Mouse (Mus musculus): ENCODE measurements at regions not wholly inside any gene's neighbourhood (a gene's known extent, or its start where the extent isn't known, plus 50 kb on each side); places are given as distances from the start of the nearest gene placed in this dataset.

DNA sequence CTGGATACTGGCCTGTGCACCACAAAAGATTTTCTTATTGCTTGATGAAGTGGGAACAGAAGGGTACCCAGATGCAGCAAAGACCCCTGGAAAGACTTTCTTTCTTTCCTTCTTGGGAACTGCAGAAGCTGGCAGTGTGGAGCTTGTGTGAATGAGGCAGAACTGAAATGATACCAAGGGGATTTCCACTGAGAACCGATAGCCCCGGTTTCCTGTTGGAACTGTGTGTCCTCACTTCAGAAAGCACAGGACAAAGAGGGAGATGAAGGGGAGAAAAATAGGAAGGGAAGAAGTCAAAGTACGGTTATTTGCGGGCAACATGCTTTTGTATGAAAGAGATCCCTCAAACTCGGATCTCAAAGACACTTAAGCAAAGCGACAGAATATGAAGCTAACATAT, 283.7 kb downstream of the Pten start:
- H3K4me3 ChIP-seq (replicated peaks): no peak overlapping the region
- no peak for ATAC-seq (ENCODE audit: low FRiP score)
- 85% methylated on average over 6 of the region's 6 CpGs for WGBS

DNA sequence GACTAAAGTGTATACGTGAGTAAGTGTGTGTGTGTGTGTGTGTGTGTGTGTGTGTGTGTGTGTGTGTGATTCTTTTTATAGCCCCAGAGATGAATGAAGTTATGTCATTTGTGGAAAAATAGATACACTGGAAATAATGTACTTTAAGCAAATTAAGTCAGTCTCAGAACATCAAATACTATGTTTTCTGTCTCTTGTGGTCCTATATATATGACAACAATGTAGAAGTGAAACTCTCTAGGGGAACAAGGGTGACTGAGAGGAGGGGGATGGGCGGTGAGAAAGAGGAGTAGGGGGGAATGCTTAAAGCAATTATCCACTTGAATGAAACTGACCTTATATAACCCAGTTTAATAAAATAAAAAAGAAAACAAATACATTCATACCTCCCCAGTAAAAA, 285.5 kb downstream of the Pten start:
- WGBS: 75% methylated on average over 2 of the region's 2 CpGs
- no peaks in the 10 kb centered on the region for H3K36me3 ChIP-seq (replicated peaks)

More for the DNA sequence above, 283.7 kb downstream of the Pten start:
- H3K4me1 ChIP-seq: no peaks in the 10 kb centered on the region; the same call in 1 of the 2 replicates
- no peak overlapping the region for H3K9ac ChIP-seq
- no peaks in the 10 kb centered on the region for H3K27me3 ChIP-seq
- no peaks in the 10 kb centered on the region for H3K36me3 ChIP-seq (replicated peaks)
- H3K4me2 ChIP-seq: no peak overlapping the region
- H3K27ac ChIP-seq: no peak overlapping the region
- no peaks in the 10 kb centered on the region for H3K9me3 ChIP-seq

DNA sequence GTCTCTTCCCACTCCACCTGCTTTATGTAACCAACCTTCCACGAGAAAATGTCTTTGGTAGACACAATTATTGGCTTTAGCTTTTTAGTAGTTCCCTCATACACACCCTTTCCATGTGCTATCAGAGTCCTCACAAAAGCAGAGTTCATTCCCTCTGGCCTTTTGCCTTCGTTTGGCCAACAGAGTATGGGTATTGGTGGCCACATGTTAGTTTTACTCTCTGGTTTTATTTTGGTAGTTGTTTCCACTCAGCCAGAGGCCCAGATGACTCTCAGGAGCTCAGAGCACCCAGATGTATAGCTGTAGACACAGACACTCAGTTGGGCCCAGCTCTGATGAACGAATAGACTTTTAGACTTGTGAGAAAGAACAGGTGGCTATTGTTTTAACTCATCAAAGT, 286.4 kb downstream of the Pten start:
- H3K27me3 ChIP-seq: no peaks in the 10 kb centered on the region
- 81% methylated on average over 3 of the region's 3 CpGs for WGBS
- H3K4me2 ChIP-seq: no peak overlapping the region
- no peaks in the 10 kb centered on the region for H3K9me3 ChIP-seq
- no peak overlapping the region for H3K9ac ChIP-seq
- H3K36me3 ChIP-seq (replicated peaks): no peaks in the 10 kb centered on the region
- H3K27ac ChIP-seq: no peak overlapping the region
- no peak for ATAC-seq (ENCODE audit: low FRiP score)
- H3K4me3 ChIP-seq (replicated peaks): no peak overlapping the region
- H3K4me1 ChIP-seq: peaks cover 2% of the 10 kb centered on the region

More for the DNA sequence above, 285.5 kb downstream of the Pten start:
- no peak overlapping the region for H3K4me2 ChIP-seq
- no peaks in the 10 kb centered on the region for H3K4me1 ChIP-seq
- H3K4me3 ChIP-seq (replicated peaks): no peak overlapping the region
- no peak overlapping the region for H3K9ac ChIP-seq
- no peak overlapping the region for H3K27ac ChIP-seq
- no peaks in the 10 kb centered on the region for H3K27me3 ChIP-seq
- no peak for ATAC-seq (ENCODE audit: low FRiP score)
- no peaks in the 10 kb centered on the region for H3K9me3 ChIP-seq

DNA sequence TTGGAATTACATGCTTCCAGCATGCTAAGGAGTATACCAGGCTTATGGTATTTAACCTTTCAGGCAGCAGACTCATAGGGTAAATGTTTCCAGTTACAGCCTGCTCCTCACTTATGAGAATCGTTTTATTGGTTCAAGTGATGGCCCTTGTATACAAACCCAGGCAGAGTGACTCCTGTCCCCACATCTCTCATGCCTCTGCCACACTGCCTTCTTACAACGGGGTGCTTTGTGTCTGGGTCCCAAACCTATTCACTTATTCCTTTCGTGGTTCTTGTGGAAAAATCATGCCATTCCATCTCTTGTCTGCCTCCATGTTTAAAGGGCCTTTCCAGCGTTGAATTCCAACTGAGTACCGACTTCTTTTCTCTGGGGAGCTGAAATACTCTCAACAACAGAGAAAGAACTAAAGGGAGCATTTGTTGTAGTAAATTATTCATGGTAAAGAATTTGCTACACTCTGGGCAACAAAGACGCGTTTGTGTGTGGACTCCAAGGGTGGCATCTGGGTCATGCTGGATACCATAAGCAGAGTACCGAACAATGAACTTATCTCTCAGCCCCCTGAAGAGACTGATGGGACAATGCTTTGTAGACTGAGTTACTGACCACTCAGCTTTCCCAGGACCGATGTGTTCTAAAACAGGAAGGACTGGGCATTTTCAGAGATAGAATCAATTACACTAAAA, 291.6 kb downstream of the Pten start:
- WGBS: 45% methylated on average over 9 of the region's 9 CpGs
- Histone ChIP-seq H3K36me3 (replicated peaks) (no peaks in the 10 kb centered on the region), H3K4me2 (no peak overlapping the region), H3K27ac (no peak overlapping the region), H3K9ac (no peak overlapping the region), H3K4me1 (peaks cover 6% of the 10 kb centered on the region), H3K4me3 (replicated peaks) (no peak overlapping the region), H3K27me3 (no peaks in the 10 kb centered on the region), H3K9me3 (no peaks in the 10 kb centered on the region)
- no peak for ATAC-seq (ENCODE audit: low FRiP score)

DNA sequence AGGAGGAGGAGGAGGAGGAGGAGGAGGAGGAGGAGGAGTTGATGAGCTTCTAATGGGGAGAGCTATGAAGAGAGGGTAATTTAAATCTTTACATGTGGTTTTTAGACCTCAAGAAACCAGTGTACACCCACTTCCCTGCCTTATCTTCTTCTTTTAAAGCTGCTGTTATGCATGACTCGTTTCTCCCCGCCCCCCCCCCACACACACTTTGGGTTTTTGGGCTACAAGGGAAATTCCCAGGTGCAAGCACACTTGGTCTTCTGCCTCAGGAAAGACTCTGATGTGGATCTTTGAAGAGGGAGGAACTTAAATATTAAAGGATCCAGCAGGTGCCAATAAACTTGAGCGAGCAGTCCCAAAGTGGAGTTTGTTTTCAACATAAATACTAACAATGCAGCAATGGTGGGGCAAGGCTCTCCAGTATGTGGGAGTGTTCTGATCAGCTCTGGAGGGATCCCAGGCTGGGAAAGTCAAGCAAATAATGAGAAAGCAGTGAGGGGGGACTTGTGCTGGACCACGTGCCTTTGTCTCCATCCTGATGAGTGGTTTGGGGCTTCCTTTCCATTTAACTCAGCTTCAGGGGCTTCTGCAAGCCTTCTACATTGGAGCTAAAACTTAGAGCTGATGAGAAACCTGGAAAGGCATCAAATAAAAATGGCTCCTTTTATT, 296.0 kb downstream of the Pten start:
- 79% methylated on average over 4 of the region's 4 CpGs for WGBS
- H3K27ac ChIP-seq: no peak overlapping the region
- H3K9ac ChIP-seq: no peak overlapping the region
- H3K36me3 ChIP-seq (replicated peaks): no peaks in the 10 kb centered on the region
- ATAC-seq (ENCODE audit: low FRiP score): no peak
- H3K9me3 ChIP-seq: no peaks in the 10 kb centered on the region
- H3K4me2 ChIP-seq: no peak overlapping the region
- H3K4me1 ChIP-seq: peaks cover 6% of the 10 kb centered on the region
- no peaks in the 10 kb centered on the region for H3K27me3 ChIP-seq
- H3K4me3 ChIP-seq (replicated peaks): no peak overlapping the region

DNA sequence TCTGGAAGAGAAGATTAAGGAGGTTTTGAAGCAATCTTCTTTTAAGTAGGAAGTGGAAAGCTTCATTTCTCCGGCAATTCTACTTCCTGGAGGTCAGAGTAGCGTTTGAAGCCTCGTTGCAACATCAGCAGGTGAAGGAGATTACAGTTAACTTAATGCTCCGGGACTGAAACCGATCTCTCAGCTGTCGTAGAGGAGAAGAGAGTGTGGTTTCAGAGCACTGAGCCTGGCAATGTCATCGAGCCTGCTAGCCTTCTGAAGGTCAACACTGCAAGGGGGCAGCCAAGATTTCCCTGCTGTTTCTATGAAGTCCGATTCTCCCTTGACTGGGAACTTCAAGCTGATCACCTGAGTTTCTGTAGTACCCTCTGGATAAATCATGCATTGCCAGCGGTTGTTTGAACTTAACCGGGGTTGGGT, 299.1 kb downstream of the Pten start:
- no peak overlapping the region for H3K4me3 ChIP-seq (replicated peaks)
- H3K4me1 ChIP-seq: no peaks in the 10 kb centered on the region
- no peaks in the 10 kb centered on the region for H3K36me3 ChIP-seq (replicated peaks)
- 79% methylated on average over 10 of the region's 10 CpGs for WGBS
- no peak for ATAC-seq (ENCODE audit: low FRiP score)
- no peak overlapping the region for H3K9ac ChIP-seq
- H3K27me3 ChIP-seq: no peaks in the 10 kb centered on the region
- H3K4me2 ChIP-seq: no peak overlapping the region
- H3K9me3 ChIP-seq: no peaks in the 10 kb centered on the region
- no peak overlapping the region for H3K27ac ChIP-seq

DNA sequence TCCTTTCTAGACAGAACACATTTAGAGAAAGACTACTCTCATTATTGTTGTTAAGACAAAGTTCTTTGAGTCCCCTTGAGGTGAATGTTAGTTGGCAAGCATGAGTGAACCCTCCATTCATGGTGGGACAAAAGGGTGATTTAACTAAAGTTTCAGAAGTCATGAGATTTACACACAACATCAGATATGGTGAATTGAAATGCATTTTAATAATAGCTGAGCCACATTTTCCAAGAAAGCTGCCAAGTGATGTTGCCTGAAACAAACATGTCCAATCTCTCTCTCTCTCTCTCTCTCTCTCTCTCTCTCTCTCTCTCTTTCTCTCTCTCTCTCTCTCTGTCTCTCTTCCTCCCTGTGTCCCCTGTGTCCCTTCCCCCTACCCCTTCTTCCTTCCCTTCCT, 303.7 kb downstream of the Pten start:
- no peak overlapping the region for H3K4me3 ChIP-seq (replicated peaks)
- H3K27ac ChIP-seq: no peak overlapping the region
- no peak for ATAC-seq (ENCODE audit: low FRiP score)
- no peaks in the 10 kb centered on the region for H3K36me3 ChIP-seq (replicated peaks)
- no peaks in the 10 kb centered on the region for H3K27me3 ChIP-seq
- H3K9me3 ChIP-seq: no peaks in the 10 kb centered on the region
- no peak overlapping the region for H3K9ac ChIP-seq
- no peak overlapping the region for H3K4me2 ChIP-seq
- H3K4me1 ChIP-seq: peaks cover 4% of the 10 kb centered on the region; the same call in 1 of the 2 replicates

DNA sequence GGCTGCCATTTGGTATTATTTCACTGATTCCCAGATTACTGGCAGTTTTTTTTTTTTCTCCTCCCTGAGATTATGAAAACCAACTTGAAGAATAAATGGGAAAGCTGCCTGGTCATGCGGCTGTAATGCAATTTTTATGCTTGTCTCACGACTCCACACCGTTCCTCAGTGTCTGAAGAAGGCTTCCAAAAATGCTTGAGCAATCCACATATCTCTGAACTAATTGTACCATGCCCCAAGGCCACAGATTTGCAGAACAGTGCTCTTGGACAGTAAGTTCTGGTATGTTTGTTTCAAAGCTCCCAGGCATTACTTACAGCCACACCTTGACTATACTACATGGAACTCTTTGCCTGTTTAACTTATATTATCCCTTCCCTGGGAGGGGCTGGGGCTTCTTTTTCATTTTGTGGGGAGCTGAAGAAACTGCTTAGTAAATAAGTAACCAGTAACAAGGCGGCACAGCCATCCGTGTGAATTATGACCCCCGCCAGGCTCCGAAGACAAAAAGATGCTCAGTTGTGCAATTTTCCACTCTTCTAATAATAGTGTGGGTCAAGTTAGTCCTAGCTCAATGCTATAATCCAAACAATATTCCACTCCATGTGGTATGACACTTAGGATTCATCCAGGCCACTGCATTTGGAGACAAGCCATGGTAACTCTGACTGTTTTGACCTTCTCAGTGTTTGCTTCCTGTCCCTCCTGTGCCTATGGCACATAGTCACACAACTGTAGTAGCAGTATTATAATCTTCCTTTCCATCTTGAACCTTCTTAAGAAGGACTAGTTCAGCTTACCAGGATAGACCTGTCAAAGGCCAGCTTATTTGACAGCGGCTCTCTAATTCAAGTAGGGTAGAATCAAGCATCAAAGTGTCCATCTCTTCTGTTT, 305.1 kb downstream of the Pten start:
- no peak for ATAC-seq (ENCODE audit: low FRiP score)

DNA sequence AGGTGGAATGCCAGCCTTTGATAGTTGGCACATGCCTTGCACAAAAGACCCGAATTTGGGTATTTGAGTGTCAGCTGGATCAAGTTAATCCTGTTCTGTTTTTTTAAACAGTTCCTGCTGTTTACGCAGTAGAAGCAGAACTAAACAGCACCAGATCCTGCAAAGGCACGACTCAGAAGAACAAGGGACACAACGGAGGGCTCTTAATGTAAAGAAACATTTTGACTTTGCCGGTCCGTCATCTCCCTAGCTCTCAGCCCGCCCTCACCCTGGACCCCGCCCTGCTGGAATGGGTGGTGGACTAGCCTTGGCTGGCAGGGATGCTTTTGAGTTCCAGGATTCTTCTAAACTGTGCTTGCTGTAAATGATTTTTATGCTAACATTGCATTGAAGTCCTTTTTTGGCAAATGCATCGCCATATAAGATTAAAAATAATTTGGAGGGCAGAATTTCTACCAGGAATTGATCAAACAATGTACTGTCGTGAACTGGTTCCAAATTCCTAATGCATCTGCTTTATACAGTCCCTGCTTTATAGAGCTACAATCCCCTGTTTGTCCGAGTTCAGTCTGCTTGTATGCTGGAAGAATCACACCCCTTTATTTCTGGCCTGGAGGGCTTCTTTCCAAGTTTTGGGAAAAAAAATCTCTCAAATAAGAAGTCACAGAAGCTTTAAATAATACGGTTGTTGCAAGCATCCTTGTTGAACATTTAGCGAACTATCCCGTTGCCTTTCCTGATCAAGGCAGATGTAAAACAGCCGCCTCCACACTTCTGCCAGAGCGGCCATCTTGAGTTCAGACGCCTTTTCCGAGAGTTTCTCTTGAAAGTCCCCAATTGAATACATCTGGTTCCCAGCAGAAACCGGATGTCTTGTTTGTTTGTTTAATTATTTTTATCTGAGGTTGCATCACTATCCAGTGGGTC, 308.2 kb downstream of the Pten start:
- WGBS: 77% methylated on average over 19 of the region's 19 CpGs
- no peak overlapping the region for H3K9ac ChIP-seq
- ATAC-seq (ENCODE audit: low FRiP score): no peak
- no peaks in the 10 kb centered on the region for H3K9me3 ChIP-seq
- H3K27ac ChIP-seq: no peak overlapping the region
- no peaks in the 10 kb centered on the region for H3K36me3 ChIP-seq (replicated peaks)
- H3K4me3 ChIP-seq (replicated peaks): no peak overlapping the region
- no peaks in the 10 kb centered on the region for H3K27me3 ChIP-seq
- peaks cover 4% of the 10 kb centered on the region; the same call in 1 of the 2 replicates for H3K4me1 ChIP-seq
- no peak overlapping the region for H3K4me2 ChIP-seq

More for the DNA sequence above, 305.1 kb downstream of the Pten start:
- H3K9ac ChIP-seq: no peak overlapping the region
- H3K4me3 ChIP-seq (replicated peaks): no peak overlapping the region
- H3K27me3 ChIP-seq: no peaks in the 10 kb centered on the region
- H3K36me3 ChIP-seq (replicated peaks): no peaks in the 10 kb centered on the region
- no peaks in the 10 kb centered on the region for H3K9me3 ChIP-seq
- H3K4me2 ChIP-seq: no peak overlapping the region
- H3K4me1 ChIP-seq: peaks cover 4% of the 10 kb centered on the region; the same call in 1 of the 2 replicates
- 87% methylated on average over 8 of the region's 8 CpGs for WGBS
- H3K27ac ChIP-seq: no peak overlapping the region

DNA sequence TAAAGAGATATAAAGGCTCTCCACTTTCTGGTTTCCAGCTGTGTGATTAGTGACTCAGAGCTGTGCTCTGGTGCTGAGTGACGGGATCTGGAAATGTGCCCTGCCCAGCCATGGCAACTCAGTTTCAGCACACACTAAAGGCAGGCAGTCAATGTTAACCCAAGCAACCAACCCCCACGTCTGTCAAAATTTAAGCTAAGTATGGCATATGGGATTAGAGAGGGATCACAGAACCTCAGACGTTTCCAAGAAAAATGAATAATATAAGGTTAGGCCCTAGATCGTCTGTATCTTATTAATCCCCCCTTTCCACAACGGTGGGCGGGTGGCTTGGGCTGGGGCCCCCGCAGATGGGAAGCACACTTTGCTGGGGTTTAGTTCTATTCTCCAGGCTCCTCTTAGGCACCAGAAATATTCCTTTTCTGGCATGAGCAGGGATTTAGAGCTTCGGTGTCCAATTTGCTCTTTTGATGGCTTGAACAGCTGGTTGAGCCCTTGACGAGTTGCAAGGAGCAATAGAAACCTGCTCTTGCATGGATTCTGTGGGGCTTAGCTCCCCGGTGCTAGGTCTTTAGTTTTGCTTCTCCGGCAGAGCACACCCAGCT, 311.2 kb downstream of the Pten start:
- no peaks in the 10 kb centered on the region for H3K9me3 ChIP-seq
- no peak for ATAC-seq (ENCODE audit: low FRiP score)
- H3K4me2 ChIP-seq: no peak overlapping the region
- H3K9ac ChIP-seq: no peak overlapping the region
- H3K4me3 ChIP-seq (replicated peaks): no peak overlapping the region
- no peaks in the 10 kb centered on the region for H3K27me3 ChIP-seq
- H3K27ac ChIP-seq: no peak overlapping the region
- 70% methylated on average over 11 of the region's 11 CpGs for WGBS
- peaks cover 4% of the 10 kb centered on the region; the same call in 1 of the 2 replicates for H3K4me1 ChIP-seq
- H3K36me3 ChIP-seq (replicated peaks): no peaks in the 10 kb centered on the region

DNA sequence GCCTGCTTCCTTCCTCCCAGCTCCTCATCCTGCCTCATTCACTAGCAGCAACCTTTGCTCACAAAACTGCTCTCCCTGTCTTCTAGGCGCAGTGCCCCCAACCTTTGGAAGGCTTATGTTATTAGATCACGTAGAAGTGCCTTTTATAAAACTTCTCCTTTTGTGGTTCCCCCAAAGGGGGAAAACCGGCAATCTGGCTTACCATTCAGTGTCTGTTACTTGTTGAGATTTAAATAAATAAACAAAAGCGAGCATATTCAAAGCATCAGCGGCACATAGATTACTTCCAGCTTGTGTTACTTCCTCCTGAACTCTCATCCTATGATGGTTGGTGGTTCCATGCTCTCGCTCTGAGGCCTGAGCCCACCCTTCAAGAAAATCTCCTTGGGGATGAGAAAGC, 312.5 kb downstream of the Pten start:
- ATAC-seq (ENCODE audit: low FRiP score): no peak
- H3K27ac ChIP-seq: no peak overlapping the region
- H3K9ac ChIP-seq: no peak overlapping the region
- H3K4me2 ChIP-seq: no peak overlapping the region
- no peaks in the 10 kb centered on the region for H3K27me3 ChIP-seq
- H3K4me1 ChIP-seq: peaks cover 4% of the 10 kb centered on the region; the same call in 1 of the 2 replicates
- H3K9me3 ChIP-seq: no peaks in the 10 kb centered on the region
- no peak overlapping the region for H3K4me3 ChIP-seq (replicated peaks)
- WGBS: 68% methylated on average over 6 of the region's 6 CpGs
- no peaks in the 10 kb centered on the region for H3K36me3 ChIP-seq (replicated peaks)
